Mouse (Mus musculus): ENCODE data around the gene Osbpl6.

- no peak for TF ChIP-seq CTCF (IDR thresholded peaks at IDR 0.05 in 2 of 3, conservative IDR thresholded peaks at IDR 0.05 in 1 of 3; ENCODE audit: control insufficient read depth in 1 of 3, insufficient read depth in 1 of 3, low read depth in 2 of 3, low read length in 3 of 3, poor library complexity in 1 of 3, severe bottlenecking in 1 of 3)
- no peak for TF ChIP-seq HCFC1 (IDR thresholded peaks at IDR 0.05; ENCODE audit: low read depth, low read length)
- TF ChIP-seq TCF12 (IDR thresholded peaks at IDR 0.05; ENCODE audit: low read depth, low read length), result no peak
- TF ChIP-seq POLR2A (IDR thresholded peaks at IDR 0.05; ENCODE audit: control insufficient read depth in 1 of 2, insufficient read depth in 1 of 2, low read depth in 1 of 2, low read length in 2 of 2, poor library complexity in 1 of 2), result no peak
- TF ChIP-seq BHLHE40 (IDR thresholded peaks at IDR 0.05; ENCODE audit: borderline replicate concordance, low read depth, low read length), result no peak
- TF ChIP-seq POLR2AphosphoS5 (IDR thresholded peaks at IDR 0.05; ENCODE audit: borderline replicate concordance, low read depth, low read length), result no peak
Observed at GRCm38 (mm10) chr2:76370656-76370922, 35.7 kb upstream of the Osbpl6 start.

Measured in MEL (cell line).